Mouse (Mus musculus) subcutaneous adipose tissue, adult 2 months (tissue): Measurements from ENCODE around the gene Lck. TPM values are rescaled to one million over a fixed set of nuclear protein-coding genes. Genes with fewer than 3 reads are reported as not detected.

Experiments
- polyA plus RNA-seq: library from polyadenylated mRNA; depleted of rRNA; stranded (reverse); fragments of >200 nt; gene quantifications from 2 replicates; pipeline ENCODE4 v1.2.3, GENCODE M21; 2012; ENCODE audit warnings: low replicate concordance; rRNA removed

Lck gene
- 3.9 and 14.2 TPM in 2 replicates for polyA plus RNA-seq

GRCm38 (mm10) chr4:129573430-129573829 lies at the start of gene Lck:
TSS of gene Lck (minus strand) at chr4:129573641.

GRCm38 (mm10) chr4:129618786-129619691 lies 45.6 kb upstream of the Lck start, which contains the start of gene Iqcc:
TSS of gene Iqcc (minus strand) at chr4:129619099.

DNA sequence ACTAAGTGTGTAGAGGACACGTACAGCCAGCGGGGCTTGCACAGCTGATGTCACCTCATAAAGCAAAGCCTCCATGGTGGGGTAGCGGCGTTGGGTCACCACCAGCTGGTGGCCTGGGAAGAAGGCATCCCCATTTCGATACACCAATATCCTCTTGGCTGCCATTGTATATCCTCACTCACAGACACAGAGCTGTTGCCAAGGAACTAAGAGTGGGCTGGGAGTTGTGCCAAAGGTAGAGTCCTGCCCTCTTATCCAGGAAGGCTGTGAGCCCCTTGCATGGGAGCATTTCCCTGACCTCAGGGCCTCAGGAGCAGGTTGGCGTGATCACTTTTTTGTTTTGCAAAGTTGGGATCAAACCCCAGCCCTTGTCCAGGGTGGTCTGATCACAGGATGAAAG lies 40.7 kb upstream of the Lck start, which contains the start of gene Dcdc2b:
Gene Dcdc2b (minus strand): TSS at position 165 of the 400 bp plus-strand sequence.

DNA sequence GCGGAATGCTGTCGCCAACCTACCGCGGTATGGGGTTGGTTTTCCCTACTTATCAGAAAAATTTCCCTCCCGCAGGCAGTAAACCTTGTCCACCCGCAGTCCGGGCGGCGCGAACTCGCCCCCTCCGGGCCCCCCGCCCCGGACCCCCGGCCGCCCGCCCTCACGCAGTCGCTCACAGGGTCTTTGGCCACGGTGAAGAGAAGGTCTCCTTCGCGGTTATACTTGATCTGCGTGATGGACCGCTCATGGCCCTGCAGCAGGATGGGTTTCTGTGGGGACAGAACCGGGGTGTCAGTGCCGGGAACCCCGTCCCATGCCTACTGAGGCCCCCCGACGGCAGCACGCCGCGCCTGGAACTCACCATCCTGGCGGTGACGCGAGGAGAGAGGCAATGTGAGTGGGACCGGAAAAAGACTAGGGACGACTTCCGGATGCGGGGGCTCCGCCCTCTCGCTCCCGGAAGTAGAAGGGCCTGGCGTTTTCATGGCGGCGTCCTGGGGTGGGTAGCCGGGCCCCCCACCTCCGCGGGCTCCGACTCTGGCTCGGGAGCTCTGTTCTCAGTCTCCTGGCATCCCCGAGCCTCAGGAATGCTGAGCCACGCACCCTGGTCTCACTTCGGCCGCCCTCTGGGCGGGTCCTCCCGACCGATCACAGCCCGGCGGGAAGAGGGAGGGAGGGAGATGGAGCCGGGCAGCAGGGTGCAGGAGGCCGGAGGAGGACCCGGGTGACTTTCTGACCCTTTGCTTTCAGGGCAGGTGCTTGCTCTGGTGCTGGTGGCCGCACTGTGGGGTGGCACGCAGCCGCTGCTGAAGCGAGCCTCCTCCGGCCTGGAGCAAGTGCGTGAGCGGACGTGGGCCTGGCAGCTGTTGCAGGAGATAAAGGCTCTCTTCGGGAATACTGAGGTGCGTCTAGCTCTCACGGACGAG lies 27.1 kb upstream of the Lck start, which contains the start of the genes Eif3i and Tmem234:
Gene Eif3i (minus strand): TSS at position 416 of the 926 bp plus-strand sequence.
Gene Tmem234 (plus strand): TSS at position 436 of the 926 bp plus-strand sequence.

DNA sequence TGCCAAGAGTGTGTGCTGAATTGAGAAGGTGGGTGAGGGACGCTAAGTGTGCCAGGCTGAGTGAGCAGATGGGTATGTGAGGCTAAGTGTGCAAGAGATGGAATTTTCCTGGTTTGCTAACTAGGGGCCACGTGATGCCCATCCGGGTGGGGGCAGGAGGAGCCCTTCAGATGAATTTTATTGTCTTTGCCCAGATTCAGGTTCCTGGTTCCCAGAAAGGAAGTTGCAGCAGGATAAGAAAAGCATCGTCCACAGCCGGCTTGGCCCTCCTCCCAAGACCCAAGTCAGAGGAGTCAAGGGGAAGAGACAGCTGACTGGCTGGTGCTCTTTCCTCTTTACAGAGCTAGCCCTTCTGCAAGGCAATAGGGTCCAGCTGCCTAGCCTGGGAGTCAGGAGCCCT lies 5.0 kb upstream of the Lck start, which contains the start of gene Fam167b:
Gene Fam167b (minus strand): TSS at position 84 of the 400 bp plus-strand sequence.

GRCm38 (mm10) chr4:129542592-129543141 lies 30.8 kb downstream of the Lck start, which contains the start of gene Hdac1:
TSS of gene Hdac1 (minus strand) at chr4:129542713.

GRCm38 (mm10) chr4:129513086-129513767 lies 60.2 kb downstream of the Lck start, which contains the start of gene Marcksl1:
TSS of gene Marcksl1 (plus strand) at chr4:129513581.

Other genes starting within 250 kb of the Lck start
- gene Rbbp4, start 238.3 kb downstream of the Lck start, polyA plus RNA-seq = 33.2 and 50.9 TPM in 2 replicates
- 20.9 and 27.8 TPM in 2 replicates for gene Zbtb8os, start 237.9 kb downstream of the Lck start, polyA plus RNA-seq
- 8.4 and 16.5 TPM in 2 replicates for gene Zbtb8a, start 195.5 kb downstream of the Lck start, polyA plus RNA-seq
- 0.04 and 0.50 TPM in 2 replicates for gene Zbtb8b, start 132.8 kb downstream of the Lck start, polyA plus RNA-seq
- 25.8 and 29.3 TPM in 2 replicates for gene Bsdc1, start 112.1 kb downstream of the Lck start, polyA plus RNA-seq
- gene Tssk3, start 82.6 kb downstream of the Lck start, polyA plus RNA-seq = not detected in 2 replicates
- not detected in 2 replicates for gene Fam229a, start 82.5 kb downstream of the Lck start, polyA plus RNA-seq
- gene Marcksl1, start 60.1 kb downstream of the Lck start, polyA plus RNA-seq = 9.7 and 138 TPM in 2 replicates
- gene Hdac1, start 30.9 kb downstream of the Lck start, polyA plus RNA-seq = 74.8 and 88.0 TPM in 2 replicates
- 5.5 and 9.6 TPM in 2 replicates for gene Fam167b, start 4.9 kb upstream of the Lck start, polyA plus RNA-seq
- 288 and 471 TPM in 2 replicates for gene Eif3i, start 27.0 kb upstream of the Lck start, polyA plus RNA-seq
- gene Tmem234, start 27.0 kb upstream of the Lck start, polyA plus RNA-seq = 175 and 198 TPM in 2 replicates
- gene Dcdc2b, start 40.6 kb upstream of the Lck start, polyA plus RNA-seq = 3.5 and 5.3 TPM in 2 replicates
- gene Iqcc, start 45.5 kb upstream of the Lck start, polyA plus RNA-seq = 42.7 and 47.4 TPM in 2 replicates
- gene Ccdc28b, start 50.3 kb upstream of the Lck start, polyA plus RNA-seq = 29.9 and 47.1 TPM in 2 replicates
- 29.3 and 49.8 TPM in 2 replicates for gene Txlna, start 67.4 kb upstream of the Lck start, polyA plus RNA-seq
- gene Kpna6, start 99.1 kb upstream of the Lck start, polyA plus RNA-seq = 45.3 and 52.7 TPM in 2 replicates
- 19.3 and 45.2 TPM in 2 replicates for gene Tmem39b, start 123.2 kb upstream of the Lck start, polyA plus RNA-seq
- gene Khdrbs1, start 168.7 kb upstream of the Lck start, polyA plus RNA-seq = 10.8 and 32.5 TPM in 2 replicates
- 36.9 and 44.1 TPM in 2 replicates for gene Ptp4a2, start 237.6 kb upstream of the Lck start, polyA plus RNA-seq